Mouse (Mus musculus) forebrain, embryonic 16.5 days (tissue): ENCODE measurements around the gene Atrn. TPM values are rescaled to one million over a fixed set of nuclear protein-coding genes. Genes with fewer than 3 reads are reported as not detected.
"Not testable (repeated sequence)": the region's sequence is repeated elsewhere in the genome, so short reads cannot be mapped to it uniquely, and the experiment has no call there.

Source experiments
- ATAC-seq: fragments of 200-750 bp; cut with Nextera tagmentation; 2 replicates; pipeline ENCODE4 v1.8.0; 2017; ENCODE audit warnings: mild to moderate bottlenecking, moderate library complexity
- H3K27ac ChIP-seq: fragments of 300-500 bp; sonication (generic); 2 replicates; pipeline ENCODE4 v1.5.1; 2014; ENCODE audit warnings: low read length, control low read depth
- H3K27me3 ChIP-seq: fragments of 300-500 bp; sonication (generic); replicated peaks from 2 replicates; pipeline ENCODE4 v1.6.1; 2014; ENCODE audit warnings: low read length; ENCODE audit not compliant: control insufficient read depth, insufficient read depth
- H3K36me3 ChIP-seq: fragments of 300-500 bp; sonication (generic); 2 replicates; pipeline ENCODE4 v1.6.1; 2014; ENCODE audit not compliant: control insufficient read depth, insufficient read depth
- H3K4me1 ChIP-seq: fragments of 300-500 bp; sonication (generic); replicated peaks from 2 replicates; pipeline ENCODE4 v1.6.1; 2014; ENCODE audit warnings: low read length; ENCODE audit not compliant: control insufficient read depth, insufficient read depth
- H3K4me2 ChIP-seq: fragments of 300-500 bp; sonication (generic); 2 replicates; pipeline ENCODE4 v1.6.1; 2014; ENCODE audit warnings: mild to moderate bottlenecking, low read length, control low read depth
- H3K4me3 ChIP-seq: fragments of 300-500 bp; sonication (generic); replicated peaks from 2 replicates; pipeline ENCODE4 v1.5.1; 2014; ENCODE audit warnings: mild to moderate bottlenecking, low read length, control low read depth
- H3K9ac ChIP-seq: fragments of 300-500 bp; sonication (generic); replicated peaks from 2 replicates; pipeline ENCODE4 v1.6.1; 2014; ENCODE audit warnings: low read depth, low read length, control low read depth
- H3K9me3 ChIP-seq: fragments of 300-500 bp; sonication (generic); 2 replicates; pipeline ENCODE4 v1.6.1; 2016; ENCODE audit warnings: low read length; ENCODE audit not compliant: control insufficient read depth
- WGBS: fragments of 180-500 bp; shearing (Covaris S2); extraction: QIAGEN DNeasy Blood & Tissue Kit; methylation state at CpG from one replicate; pipeline ENCODE4 v1.1.7; 2014; 5-methylcytosine and 5-hydroxymethylcytosine counted together
- polyA plus RNA-seq: library from polyadenylated mRNA; unstranded; fragments of >200 nt; fragmentation: Nextera tagmentation; extraction: Ambion mirVana; gene quantifications from 2 replicates; pipeline ENCODE4 v1.2.1, GENCODE M21; 2015

Gene Atrn
- polyA plus RNA-seq, 1 experiment from 2014 or later, result 14.8 TPM

- no peaks in the 10 kb centered on the region for H3K27me3 ChIP-seq
- H3K9ac ChIP-seq, result no peak overlapping the region
- 93% methylated on average over 2 of the region's 2 CpGs for WGBS
- no peaks in the 10 kb centered on the region for H3K4me1 ChIP-seq
- peaks cover 8% of the 10 kb centered on the region; the same call in 1 of the 2 replicates for H3K36me3 ChIP-seq
- no peak for ATAC-seq
- no peak overlapping the region for H3K4me3 ChIP-seq
- H3K9me3 ChIP-seq, result peaks cover 5% of the 10 kb centered on the region; the same call in 1 of the 2 replicates
- H3K27ac ChIP-seq, result no peak overlapping the region
- no peak overlapping the region for H3K4me2 ChIP-seq
Observed at GRCm38 (mm10) chr2:131030561-131030960, 124.3 kb downstream of the Atrn start.

GRCm38 (mm10) chr2:131030998-131031397 lies 124.7 kb downstream of the Atrn start:
- no peaks in the 10 kb centered on the region for H3K4me1 ChIP-seq
- ATAC-seq, result no peak
- H3K36me3 ChIP-seq, result peaks cover 4% of the 10 kb centered on the region; the same call in 1 of the 2 replicates
- no peaks in the 10 kb centered on the region for H3K27me3 ChIP-seq
- H3K4me3 ChIP-seq, result no peak overlapping the region
- peaks cover 5% of the 10 kb centered on the region; the same call in 1 of the 2 replicates for H3K9me3 ChIP-seq
- no peak overlapping the region for H3K27ac ChIP-seq
- H3K4me2 ChIP-seq, result no peak overlapping the region
- WGBS, result 97% methylated on average over 1 of the region's 1 CpGs
- H3K9ac ChIP-seq, result no peak overlapping the region

- not testable (repeated sequence) for ATAC-seq, H3K27me3 ChIP-seq, H3K36me3 ChIP-seq, H3K4me1 ChIP-seq, H3K27ac ChIP-seq, H3K4me2 ChIP-seq, H3K9ac ChIP-seq, H3K9me3 ChIP-seq, H3K4me3 ChIP-seq
- WGBS, result 61% methylated on average over 1 of the region's 1 CpGs
Observed at GRCm38 (mm10) chr2:131031406-131031805, 125.1 kb downstream of the Atrn start.

GRCm38 (mm10) chr2:131036343-131036742 lies 130.0 kb downstream of the Atrn start:
- Histone ChIP-seq H3K27ac (no peak overlapping the region), H3K9me3 (peaks cover 5% of the 10 kb centered on the region; the same call in 1 of the 2 replicates), H3K4me1 (peaks cover 16% of the 10 kb centered on the region), H3K4me2 (no peak overlapping the region), H3K9ac (no peak overlapping the region), H3K4me3 (no peak overlapping the region), H3K36me3 (no peaks in the 10 kb centered on the region), H3K27me3 (peaks cover 7% of the 10 kb centered on the region)
- 97% methylated on average over 2 of the region's 2 CpGs for WGBS
- ATAC-seq, result no peak

- no peak for ATAC-seq
Observed at GRCm38 (mm10) chr2:131036757-131037156, 130.5 kb downstream of the Atrn start.

GRCm38 (mm10) chr2:131037226-131037990 lies 131.1 kb downstream of the Atrn start:
- Histone ChIP-seq H3K4me2 (no peak overlapping the region), H3K9me3 (peaks cover 5% of the 10 kb centered on the region; the same call in 1 of the 2 replicates), H3K9ac (no peak overlapping the region; the same call in 1 of the 2 replicates), H3K4me1 (peaks cover 18% of the 10 kb centered on the region), H3K27ac (no peak overlapping the region), H3K4me3 (no peak overlapping the region), H3K36me3 (no peaks in the 10 kb centered on the region), H3K27me3 (peaks cover 10% of the 10 kb centered on the region)
- ATAC-seq, result no peak
- WGBS, result 53% methylated on average over 17 of the region's 17 CpGs

More at GRCm38 (mm10) chr2:131036757-131037156, 130.5 kb downstream of the Atrn start:
- peaks cover 5% of the 10 kb centered on the region; the same call in 1 of the 2 replicates for H3K9me3 ChIP-seq
- H3K4me2 ChIP-seq, result no peak overlapping the region
- no peaks in the 10 kb centered on the region for H3K36me3 ChIP-seq
- H3K4me3 ChIP-seq, result no peak overlapping the region
- no peak overlapping the region for H3K27ac ChIP-seq
- peaks cover 18% of the 10 kb centered on the region for H3K4me1 ChIP-seq
- peaks cover 7% of the 10 kb centered on the region for H3K27me3 ChIP-seq
- H3K9ac ChIP-seq, result no peak overlapping the region

GRCm38 (mm10) chr2:131038197-131038596 lies 131.9 kb downstream of the Atrn start:
- no peak overlapping the region for H3K4me3 ChIP-seq
- H3K4me2 ChIP-seq, result no peak overlapping the region
- peaks cover 5% of the 10 kb centered on the region; the same call in 1 of the 2 replicates for H3K9me3 ChIP-seq
- H3K4me1 ChIP-seq, result peaks cover 18% of the 10 kb centered on the region
- ATAC-seq, result no peak
- 93% methylated on average over 6 of the region's 6 CpGs for WGBS
- no peak overlapping the region for H3K9ac ChIP-seq
- H3K36me3 ChIP-seq, result no peaks in the 10 kb centered on the region
- H3K27me3 ChIP-seq, result peaks cover 10% of the 10 kb centered on the region
- no peak overlapping the region for H3K27ac ChIP-seq

- Histone ChIP-seq H3K4me3 (no peak overlapping the region), H3K9me3 (peaks cover 2% of the 10 kb centered on the region; the same call in 1 of the 2 replicates), H3K27ac (no peak overlapping the region), H3K4me1 (peaks cover 18% of the 10 kb centered on the region), H3K9ac (no peak overlapping the region), H3K36me3 (no peaks in the 10 kb centered on the region), H3K4me2 (no peak overlapping the region), H3K27me3 (peaks cover 10% of the 10 kb centered on the region)
- 77% methylated on average over 5 of the region's 5 CpGs for WGBS
- no peak for ATAC-seq
Observed at GRCm38 (mm10) chr2:131038675-131039074, 132.4 kb downstream of the Atrn start.

GRCm38 (mm10) chr2:131040854-131041825 lies 134.8 kb downstream of the Atrn start:
- H3K27ac ChIP-seq, result peak overlapping the region; percentile 44; the same call in 1 of the 2 replicates
- no peaks in the 10 kb centered on the region for H3K36me3 ChIP-seq
- H3K9me3 ChIP-seq, result no peaks in the 10 kb centered on the region
- ATAC-seq, result peak; percentile 91
- H3K27me3 ChIP-seq, result peaks cover 10% of the 10 kb centered on the region
- 3% methylated on average over 110 of the region's 115 CpGs for WGBS
- peaks cover 18% of the 10 kb centered on the region for H3K4me1 ChIP-seq
- H3K4me2 ChIP-seq, result peak overlapping the region; percentile 83
- H3K4me3 ChIP-seq, result peak overlapping the region; percentile 68
- H3K9ac ChIP-seq, result peak overlapping the region; percentile 83
